Mouse (Mus musculus) thymus, adult 2 months (tissue): Measurements from ENCODE around the gene Sms.

Experiments used
- CTCF ChIP-seq: fragments of 200-500 bp; IDR thresholded peaks from 2 replicates; pipeline ENCODE4 v1.5.1; 2012; ENCODE audit warnings: mild to moderate bottlenecking, control low read depth, low read length, moderate library complexity, borderline replicate concordance; ENCODE audit not compliant: control insufficient read depth, poor library complexity, insufficient read depth; ENCODE audit errors: extremely low read depth
- POLR2A ChIP-seq: fragments of 200-500 bp; IDR thresholded peaks from 2 replicates; pipeline ENCODE4 v1.6.1; 2012; ENCODE audit warnings: mild to moderate bottlenecking, low read length, control low read depth, moderate library complexity; ENCODE audit not compliant: control insufficient read depth, poor library complexity, insufficient read depth; ENCODE audit errors: extremely low read depth

DNA sequence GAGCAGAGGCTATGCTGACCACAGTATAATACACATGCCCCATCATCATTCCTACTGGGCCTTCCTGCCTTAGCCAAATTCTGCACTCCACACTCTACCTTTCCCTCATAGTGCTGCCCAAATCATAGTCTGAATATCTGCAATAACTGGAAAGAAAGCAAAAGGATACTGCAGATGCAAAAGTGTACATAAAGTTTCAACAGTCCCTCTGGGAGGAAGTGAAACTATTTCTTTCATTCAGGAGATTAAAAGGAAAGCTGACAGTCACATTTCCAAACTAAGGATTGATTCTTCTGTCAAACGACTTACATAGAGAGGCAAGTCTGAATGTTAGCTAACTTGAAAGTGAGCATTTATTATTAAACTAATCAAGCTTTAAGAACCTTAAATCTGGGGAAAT is 26.1 kb downstream of the Sms start:
- TF ChIP-seq POLR2A: no peak
- TF ChIP-seq CTCF: no peak
